Mouse (Mus musculus) activated CD4-positive, CD25-positive, alpha-beta regulatory T cell, adult 4 months (primary cell): ENCODE measurements at regions not wholly inside any gene's neighbourhood (a gene's known extent, or its start where the extent isn't known, plus 50 kb on each side); places are given as distances from the start of the nearest gene placed in this dataset.

Experiments used
- ATAC-seq: one replicate; pipeline ENCODE4 v1.8.0; 2017

GRCm38 (mm10) chrX:21293666-21294065, 118.2 kb upstream of the Gm21876 start:
- no peak for ATAC-seq

DNA sequence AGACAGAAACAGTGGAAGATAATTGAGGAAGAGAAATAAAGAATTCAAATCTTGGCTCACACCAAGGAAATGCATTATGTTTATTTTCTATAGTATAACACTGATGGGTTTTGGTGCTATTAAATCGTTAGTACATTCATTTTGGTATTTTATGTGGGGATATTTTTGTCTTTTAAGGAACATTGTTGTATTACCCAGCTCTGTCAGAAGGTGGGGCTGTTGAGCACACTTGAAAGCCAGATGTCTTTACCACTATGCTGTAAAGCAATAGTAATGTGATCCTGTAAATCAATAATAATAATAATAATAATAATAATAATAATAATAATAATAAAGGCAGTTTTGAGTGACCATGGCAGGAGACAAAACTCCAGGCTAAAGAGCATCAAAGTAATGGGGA, 120.0 kb upstream of the Gm21876 start:
- ATAC-seq: no peak

GRCm38 (mm10) chrX:21297349-21297748, 121.9 kb upstream of the Gm21876 start:
- no peak for ATAC-seq

DNA sequence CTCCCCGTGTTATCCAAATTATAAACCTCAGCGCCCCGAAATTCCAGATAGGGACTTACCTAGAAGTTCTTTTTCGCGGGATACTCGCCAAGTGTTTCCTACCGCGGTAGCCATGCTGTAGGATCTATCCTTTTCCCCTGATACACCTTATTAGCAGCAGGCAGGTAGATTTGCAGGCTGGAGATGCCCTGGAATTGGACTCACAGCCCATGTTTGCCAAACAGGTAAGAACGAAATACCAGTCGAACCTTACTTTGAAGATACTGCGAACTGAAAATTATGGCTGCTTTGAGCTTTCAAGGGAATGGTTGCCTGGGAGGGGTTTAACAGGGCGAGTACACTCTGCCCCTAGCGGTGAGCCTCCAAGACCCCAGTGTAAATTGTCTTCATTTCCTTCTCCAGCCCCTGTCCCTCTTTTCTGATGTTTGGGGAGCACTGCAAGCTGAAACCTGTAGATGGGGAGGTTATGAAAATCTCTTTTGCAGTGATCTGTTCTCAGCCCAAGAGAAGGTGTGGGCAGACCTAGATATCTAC, 149.8 kb upstream of the Agtr2 start:
- ATAC-seq: no peak

GRCm38 (mm10) chrX:21344397-21344796, 139.9 kb upstream of the Agtr2 start:
- no peak for ATAC-seq

- no peak for ATAC-seq
Measured at GRCm38 (mm10) chrX:21350503-21350902, 133.8 kb upstream of the Agtr2 start.

DNA sequence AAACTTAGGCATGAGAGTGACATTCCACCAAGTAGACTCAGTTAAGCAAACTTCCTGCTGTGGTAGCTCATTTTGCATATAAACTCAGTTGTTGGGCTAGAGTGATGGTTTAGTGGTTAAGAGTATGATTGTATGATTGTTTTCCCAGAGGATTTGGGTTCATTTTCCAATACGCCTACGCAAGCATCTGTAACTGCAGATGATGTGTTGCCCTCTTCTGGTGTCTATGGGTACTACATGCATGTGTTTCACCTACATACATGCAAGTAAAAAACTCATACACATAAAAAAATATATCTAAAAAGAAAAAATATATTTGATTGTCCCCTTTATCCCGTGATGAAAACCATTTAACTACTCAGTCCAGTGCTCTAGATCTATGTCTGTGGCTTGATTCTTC, 132.0 kb upstream of the Agtr2 start:
- ATAC-seq: no peak

DNA sequence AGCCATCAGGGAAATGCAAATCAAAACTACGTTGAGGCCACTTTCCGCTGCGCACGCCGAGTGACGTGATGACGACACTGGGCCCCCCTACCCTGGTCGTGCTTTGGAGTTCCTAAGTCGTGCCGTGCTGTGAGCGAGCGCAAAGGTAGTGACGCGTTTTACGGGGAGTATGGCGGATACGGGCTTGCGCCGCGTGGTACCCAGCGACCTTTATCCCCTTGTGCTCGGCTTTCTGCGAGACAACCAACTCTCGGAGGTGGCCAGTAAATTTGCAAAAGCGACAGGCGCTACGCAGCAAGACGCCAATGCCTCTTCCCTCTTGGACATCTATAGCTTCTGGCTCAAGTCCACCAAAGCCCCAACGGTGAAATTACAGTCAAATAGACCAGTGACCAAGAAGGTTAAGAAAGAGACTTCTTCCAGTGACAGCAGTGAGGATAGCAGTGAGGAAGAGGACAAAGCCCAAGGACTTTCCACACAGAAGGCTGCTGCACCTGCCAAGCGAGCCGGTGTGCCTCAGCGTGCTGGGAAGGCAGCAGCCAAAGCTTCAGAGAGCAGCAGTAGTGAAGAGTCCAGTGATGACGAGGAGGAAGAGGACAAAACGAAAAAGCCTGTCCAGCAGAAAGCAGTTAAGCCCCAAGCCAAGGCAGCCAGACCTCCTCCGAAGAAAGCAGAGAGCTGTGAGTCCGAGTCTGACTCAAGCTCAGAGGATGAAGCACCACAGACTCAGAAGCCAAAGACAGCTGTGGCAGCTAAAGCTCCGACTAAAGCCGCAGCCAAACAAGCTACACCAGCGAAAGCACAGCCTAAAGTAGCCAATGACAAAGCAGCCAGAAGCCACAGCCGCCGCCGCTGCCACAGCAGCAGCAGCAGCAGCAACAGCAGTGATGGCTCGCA, 123.3 kb upstream of the Agtr2 start:
- ATAC-seq: peak; percentile 54

- no peak for ATAC-seq
Measured at GRCm38 (mm10) chrX:21385221-21385620, 99.1 kb upstream of the Agtr2 start.

DNA sequence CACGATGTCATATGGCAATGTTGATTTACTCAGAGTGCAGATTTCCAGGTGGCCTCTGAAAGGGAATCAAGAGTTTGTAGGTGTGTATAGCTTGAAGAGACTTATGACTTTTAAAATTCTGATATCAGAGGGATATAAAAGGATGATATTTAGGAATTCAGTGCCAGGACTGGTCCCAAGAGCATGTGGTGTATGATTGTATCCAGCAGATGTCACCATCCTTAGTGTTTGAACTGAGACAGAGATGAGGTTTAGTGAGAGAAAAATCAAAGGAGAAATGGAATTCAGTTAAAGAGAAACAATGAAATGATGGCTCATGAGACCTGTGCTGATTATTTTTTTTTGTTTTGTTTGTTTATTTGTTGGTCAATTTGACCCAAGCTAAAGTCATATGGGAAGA, 94.4 kb upstream of the Agtr2 start:
- ATAC-seq: no peak

- no peak for ATAC-seq
Measured at GRCm38 (mm10) chrX:21393212-21393611, 91.1 kb upstream of the Agtr2 start.

DNA sequence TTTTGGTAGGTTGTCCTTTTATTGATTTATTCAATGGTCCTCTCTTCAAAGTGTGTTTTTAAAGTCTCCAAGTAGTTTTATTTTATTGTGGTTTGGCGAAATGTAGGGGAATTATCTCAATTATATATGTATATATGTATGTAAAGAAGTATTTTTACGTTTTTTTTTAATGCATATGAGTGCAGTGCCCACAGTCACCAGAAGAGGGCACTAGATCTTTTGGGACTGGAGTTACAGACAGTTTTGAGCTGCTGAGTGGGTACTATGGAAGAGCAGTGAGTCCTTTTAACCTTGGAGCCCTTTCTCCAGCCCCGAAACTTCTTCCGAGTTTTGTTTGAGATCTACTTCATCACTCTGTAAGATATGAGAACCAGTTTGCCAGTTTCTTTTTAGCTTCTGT, 59.5 kb upstream of the Agtr2 start:
- no peak for ATAC-seq

DNA sequence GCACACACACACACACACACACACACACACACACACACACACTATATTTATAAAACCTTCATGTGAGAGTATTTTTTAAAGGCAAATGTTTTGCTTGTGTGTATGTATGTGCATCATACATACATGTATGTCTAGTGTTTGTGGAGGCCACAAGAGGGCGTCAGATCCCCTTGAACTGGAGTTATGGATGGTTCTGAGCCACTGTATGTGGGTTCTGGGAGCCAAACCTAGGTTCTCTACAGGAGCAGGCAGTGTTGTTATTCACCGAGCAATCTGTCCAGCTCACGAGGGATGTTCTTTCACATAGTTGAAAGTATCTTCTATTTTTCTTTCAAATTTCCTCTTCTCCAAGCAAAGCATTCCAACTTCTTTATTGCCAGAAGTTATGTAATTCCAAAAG, 56.3 kb upstream of the Agtr2 start:
- no peak for ATAC-seq

- ATAC-seq: no peak
Measured at GRCm38 (mm10) chrX:21433501-21433900, 50.8 kb upstream of the Agtr2 start.
